Comparison of ENCODE assay signal across 8 mouse cellular contexts in the genomic region with DNA sequence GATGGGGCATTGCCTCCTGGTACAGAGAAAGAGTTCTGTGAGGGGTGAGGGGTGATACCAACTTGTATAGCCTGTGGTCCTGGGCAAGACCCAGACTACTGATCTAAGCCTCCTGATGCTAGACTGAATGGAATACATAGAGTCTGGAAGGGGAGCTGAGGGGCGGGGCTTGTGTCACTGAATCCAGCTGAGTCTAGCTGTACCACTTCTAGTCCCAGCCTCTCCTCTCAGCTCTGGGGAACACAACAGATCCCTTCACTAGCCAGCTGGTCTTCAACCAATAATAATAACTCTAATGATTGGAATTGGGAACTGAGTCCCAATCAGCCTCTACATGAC. TPM values are rescaled to one million over a fixed set of nuclear protein-coding genes. Genes with fewer than 3 reads are reported as not detected.
DNase-seq lines count a peak whose midpoint lies in the region; ATAC-seq and TF ChIP-seq lines count a peak whose summit lies in the region.
"Had no signal": no experiment of that assay in that cellular context is flagged by ENCODE, and none has a peak within 500 bp of the region (broad histone marks: within the 10 kb centered on the region; RNA-seq: fewer than 3 reads in every experiment).

No protein-coding gene starts in this region.

- TF ChIP-seq POLR2A in small intestine, adult 2 months (IDR thresholded peaks at IDR 0.05; ENCODE audit: low read depth, low read length) = no peak

- H3K9me3 ChIP-seq in liver, embryonic 11.5 days (ENCODE audit: control insufficient read depth, low read length) = no peaks in the 10 kb centered on the region
- H3K9me3 ChIP-seq in forebrain, embryonic 13.5 days (replicated peaks) = no peaks in the 10 kb centered on the region
- no peaks in the 10 kb centered on the region for H3K9me3 ChIP-seq in limb, embryonic 12.5 days

- peaks cover 37% of the 10 kb centered on the region for H3K27me3 ChIP-seq in liver, embryonic 11.5 days (replicated peaks; ENCODE audit: control insufficient read depth, insufficient read depth, low read length)
- H3K27me3 ChIP-seq in forebrain, embryonic 13.5 days = peaks cover 39% of the 10 kb centered on the region
- H3K27me3 ChIP-seq in limb, embryonic 12.5 days = peaks cover 65% of the 10 kb centered on the region
- peaks cover 14% of the 10 kb centered on the region for H3K27me3 ChIP-seq in small intestine, adult 2 months (ENCODE audit: control insufficient read depth, insufficient read depth, low read length)

- no peak; the same call in 1 of the 2 replicates for ATAC-seq in liver, embryonic 11.5 days (replicated peaks; ENCODE audit: low FRiP score)
- ATAC-seq in forebrain, embryonic 13.5 days = no peak; the same call in 1 of the 2 replicates
- peak; percentile 84; the same call in 1 of the 2 replicates for ATAC-seq in limb, embryonic 12.5 days (ENCODE audit: insufficient number of reproducible peaks, insufficient read depth, low FRiP score, low TSS enrichment, low read depth)
- ATAC-seq in erythroid progenitor cell, adult 5-6 weeks (replicated peaks; ENCODE audit: low FRiP score, poor library complexity, severe bottlenecking) = no peak

- no peak for TF ChIP-seq CTCF in small intestine, adult 2 months (IDR thresholded peaks at IDR 0.05; ENCODE audit: extremely low read depth, insufficient read length, insufficient replicate concordance, low read depth, low read length)

- WGBS in liver, embryonic 11.5 days = 75% methylated on average over 1 of the region's 1 CpGs
- 85% methylated on average over 1 of the region's 1 CpGs for WGBS in forebrain, embryonic 13.5 days
- WGBS in limb, embryonic 12.5 days = 86% methylated on average over 1 of the region's 1 CpGs
- WGBS in small intestine, adult 2 months = 84% methylated on average over 1 of the region's 1 CpGs

- peak overlapping the region; percentile 57 for H3K4me3 ChIP-seq in liver, embryonic 11.5 days (ENCODE audit: low read depth, low read length)
- H3K4me3 ChIP-seq in forebrain, embryonic 13.5 days = peak overlapping the region; percentile 60
- peak overlapping the region; percentile 62 for H3K4me3 ChIP-seq in limb, embryonic 12.5 days (replicated peaks)
- H3K4me3 ChIP-seq in small intestine, adult 2 months (ENCODE audit: low read depth, low read length) = peak overlapping the region; percentile 63; the same call in 1 of the 2 replicates

- no peaks in the 10 kb centered on the region for H3K36me3 ChIP-seq in liver, embryonic 11.5 days (ENCODE audit: control insufficient read depth, insufficient read depth, low read length)
- no peaks in the 10 kb centered on the region for H3K36me3 ChIP-seq in forebrain, embryonic 13.5 days (ENCODE audit: poor library complexity, severe bottlenecking)
- H3K36me3 ChIP-seq in limb, embryonic 12.5 days = no peaks in the 10 kb centered on the region
- no peaks in the 10 kb centered on the region for H3K36me3 ChIP-seq in small intestine, adult 2 months (ENCODE audit: control insufficient read depth, insufficient read depth, low read length)

- H3K27ac ChIP-seq in liver, embryonic 11.5 days (ENCODE audit: low read depth, low read length) = no peak overlapping the region
- H3K27ac ChIP-seq in forebrain, embryonic 13.5 days = no peak overlapping the region
- no peak overlapping the region for H3K27ac ChIP-seq in limb, embryonic 12.5 days
- no peak overlapping the region for H3K27ac ChIP-seq in small intestine, adult 2 months (ENCODE audit: insufficient read depth, low read depth, low read length)

- H3K4me2 ChIP-seq in liver, embryonic 11.5 days = peak overlapping the region; percentile 94
- peak overlapping the region; percentile 96 for H3K4me2 ChIP-seq in forebrain, embryonic 13.5 days
- H3K4me2 ChIP-seq in limb, embryonic 12.5 days = peak overlapping the region; percentile 95

- no peak for DNase-seq in liver, embryonic 11.5 days (ENCODE audit: low spot score)
- no peak for DNase-seq in liver
- DNase-seq in cerebellum, postnatal 4 days (ENCODE audit: low spot score in 2 of 2) = no peak

- no peak overlapping the region for H3K9ac ChIP-seq in liver, embryonic 11.5 days (ENCODE audit: low read depth, low read length)
- peak overlapping the region; percentile 65; the same call in 1 of the 2 replicates for H3K9ac ChIP-seq in forebrain, embryonic 13.5 days
- no peak overlapping the region; the same call in 1 of the 2 replicates for H3K9ac ChIP-seq in limb, embryonic 12.5 days (replicated peaks)

- peaks cover 11% of the 10 kb centered on the region; the same call in 1 of the 2 replicates for H3K4me1 ChIP-seq in liver, embryonic 11.5 days (replicated peaks; ENCODE audit: control insufficient read depth, insufficient read depth, low read length)
- H3K4me1 ChIP-seq in forebrain, embryonic 13.5 days = peaks cover 26% of the 10 kb centered on the region
- H3K4me1 ChIP-seq in limb, embryonic 12.5 days (replicated peaks) = peaks cover 22% of the 10 kb centered on the region
- peaks cover 6% of the 10 kb centered on the region; the same call in 1 of the 2 replicates for H3K4me1 ChIP-seq in small intestine, adult 2 months (ENCODE audit: control insufficient read depth, insufficient read depth, insufficient read length, low read length)

RNA-seq across cellular contexts. Expression of a gene that starts 0.4 kb away (rescaled TPM):
- not detected in 2 replicates for polyA plus RNA-seq in liver, embryonic 11.5 days (2014; fragmentation: Nextera tagmentation; extraction: Ambion mirVana)
- 0.08 and 0.11 TPM in 2 replicates for polyA plus RNA-seq in forebrain, embryonic 13.5 days (2015; fragmentation: Nextera tagmentation; extraction: Ambion mirVana)
- polyA plus RNA-seq in limb, embryonic 12.5 days (2016; fragmentation: Nextera tagmentation; extraction: Ambion mirVana) = not detected in 2 replicates
- 0.89 and 1.0 TPM in 2 replicates for polyA plus RNA-seq in small intestine, adult 2 months (2012; rRNA removed)
- not detected in 2 replicates for total RNA-seq in erythroid progenitor cell, adult 5-6 weeks (2015; ENCODE audit: low replicate concordance)
- not detected in 2 replicates for total RNA-seq in erythroid progenitor cell, adult 5-6 weeks (2017; ENCODE audit: low replicate concordance)

RNA-seq across cellular contexts. Expression of a gene that starts 23.4 kb away (rescaled TPM):
- 2.0 and 2.1 TPM in 2 replicates for polyA plus RNA-seq in liver, embryonic 11.5 days (2014; fragmentation: Nextera tagmentation; extraction: Ambion mirVana)
- polyA plus RNA-seq in forebrain, embryonic 13.5 days (2015; fragmentation: Nextera tagmentation; extraction: Ambion mirVana) = 8.2 and 11.4 TPM in 2 replicates
- polyA plus RNA-seq in limb, embryonic 12.5 days (2016; fragmentation: Nextera tagmentation; extraction: Ambion mirVana) = 12.0 and 12.2 TPM in 2 replicates
- polyA plus RNA-seq in small intestine, adult 2 months (2012; rRNA removed) = 1.6 TPM in 2 replicates
- not detected in 2 replicates for total RNA-seq in erythroid progenitor cell, adult 5-6 weeks (2015; ENCODE audit: low replicate concordance)
- total RNA-seq in erythroid progenitor cell, adult 5-6 weeks (2017; ENCODE audit: low replicate concordance) = not detected in 2 replicates

RNA-seq across cellular contexts. Expression of a gene that starts 27.1 kb away (rescaled TPM):
- not detected in 2 replicates for polyA plus RNA-seq in liver, embryonic 11.5 days (2014; fragmentation: Nextera tagmentation; extraction: Ambion mirVana)
- polyA plus RNA-seq in forebrain, embryonic 13.5 days (2015; fragmentation: Nextera tagmentation; extraction: Ambion mirVana) = not detected in 2 replicates
- polyA plus RNA-seq in limb, embryonic 12.5 days (2016; fragmentation: Nextera tagmentation; extraction: Ambion mirVana) = not detected in 2 replicates
- polyA plus RNA-seq in small intestine, adult 2 months (2012; rRNA removed) = not detected in 2 replicates
- not detected in 2 replicates for total RNA-seq in erythroid progenitor cell, adult 5-6 weeks (2015; ENCODE audit: low replicate concordance)
- not detected in 2 replicates for total RNA-seq in erythroid progenitor cell, adult 5-6 weeks (2017; ENCODE audit: low replicate concordance)
- total RNA-seq: heart, postnatal 4 days had no signal

RNA-seq across cellular contexts. Expression of a gene that starts 31.3 kb away (rescaled TPM):
- not detected in 2 replicates for polyA plus RNA-seq in liver, embryonic 11.5 days (2014; fragmentation: Nextera tagmentation; extraction: Ambion mirVana)
- 0.13 TPM in 1 of 2 replicates, not detected in the other for polyA plus RNA-seq in forebrain, embryonic 13.5 days (2015; fragmentation: Nextera tagmentation; extraction: Ambion mirVana)
- not detected in 2 replicates for polyA plus RNA-seq in limb, embryonic 12.5 days (2016; fragmentation: Nextera tagmentation; extraction: Ambion mirVana)
- not detected in 2 replicates for polyA plus RNA-seq in small intestine, adult 2 months (2012; rRNA removed)
- total RNA-seq in erythroid progenitor cell, adult 5-6 weeks (2015; ENCODE audit: low replicate concordance) = not detected in 2 replicates
- not detected in 2 replicates for total RNA-seq in erythroid progenitor cell, adult 5-6 weeks (2017; ENCODE audit: low replicate concordance)
- total RNA-seq: heart, postnatal 4 days had no signal

RNA-seq across cellular contexts. Expression of a gene that starts 50.1 kb away (rescaled TPM):
- 1.1 and 1.4 TPM in 2 replicates for polyA plus RNA-seq in liver, embryonic 11.5 days (2014; fragmentation: Nextera tagmentation; extraction: Ambion mirVana)
- polyA plus RNA-seq in forebrain, embryonic 13.5 days (2015; fragmentation: Nextera tagmentation; extraction: Ambion mirVana) = 0.31 and 0.43 TPM in 2 replicates
- 7.1 and 7.2 TPM in 2 replicates for polyA plus RNA-seq in limb, embryonic 12.5 days (2016; fragmentation: Nextera tagmentation; extraction: Ambion mirVana)
- 9.9 and 20.7 TPM in 2 replicates for polyA plus RNA-seq in small intestine, adult 2 months (2012; rRNA removed)
- total RNA-seq in erythroid progenitor cell, adult 5-6 weeks (2015; ENCODE audit: low replicate concordance) = not detected in 2 replicates
- not detected in 2 replicates for total RNA-seq in erythroid progenitor cell, adult 5-6 weeks (2017; ENCODE audit: low replicate concordance)
